Mouse (Mus musculus) NIH3T3 (cell line): ENCODE results near the gene Scamp1.

Source experiments
- DNase-seq: peaks from one replicate; pipeline ENCODE4 v3.0.0-alpha.2; 2012; ENCODE audit warnings: low read depth

Gene Scamp1

DNA sequence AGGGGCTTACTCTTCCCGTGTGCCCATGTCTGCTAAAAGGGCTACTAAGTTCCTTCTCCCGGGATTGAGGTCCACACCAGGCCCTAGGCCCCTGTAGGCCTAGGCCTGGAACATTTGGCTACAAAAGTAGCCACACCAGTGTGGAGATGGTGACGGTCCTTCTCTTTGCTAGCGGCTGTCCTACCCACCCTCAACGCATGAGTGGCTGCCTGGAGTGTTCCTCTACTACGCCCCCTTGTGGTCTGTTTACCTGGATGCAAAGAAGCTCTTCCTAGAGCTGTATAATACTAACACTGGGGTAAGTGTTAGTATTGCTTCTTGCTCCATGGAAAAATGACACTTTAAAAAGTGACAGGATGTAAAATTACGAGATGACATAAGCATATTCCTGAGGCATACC is 108.5 kb downstream of the Scamp1 start:
- peak; percentile 59 for DNase-seq

DNA sequence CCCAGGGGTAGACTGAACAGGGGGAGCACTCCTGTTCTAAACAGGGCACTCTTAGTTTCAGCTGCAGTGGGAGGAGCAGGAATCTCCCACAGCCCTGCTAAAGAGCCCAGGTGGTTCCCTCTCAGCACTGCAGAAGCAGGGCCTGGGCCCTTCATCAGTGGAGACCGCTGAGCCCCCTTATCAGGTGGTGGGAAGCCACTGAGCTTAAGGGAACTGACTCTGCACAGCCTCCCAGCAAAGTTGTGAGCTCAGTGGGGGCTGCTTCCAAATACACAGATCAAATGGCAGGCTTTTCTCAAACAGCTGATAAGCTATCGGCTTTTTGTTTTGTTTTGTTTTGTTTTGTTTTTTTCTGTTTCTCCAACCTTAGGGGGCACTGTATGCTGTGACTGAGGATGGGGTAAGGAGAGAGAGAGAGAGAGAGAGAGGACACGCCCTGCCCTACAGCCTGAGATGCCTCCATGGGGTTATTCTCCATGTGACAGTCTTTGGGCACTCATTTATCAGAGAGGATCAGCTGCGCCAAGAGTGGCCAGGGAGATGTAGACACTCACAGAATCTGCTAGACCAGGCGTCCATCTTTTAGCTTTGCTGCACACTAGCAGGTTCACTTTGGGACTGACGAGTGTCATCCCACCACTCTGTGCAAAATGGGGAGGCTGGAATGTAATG is 110.1 kb downstream of the Scamp1 start:
- peak; percentile 26 for DNase-seq

DNA sequence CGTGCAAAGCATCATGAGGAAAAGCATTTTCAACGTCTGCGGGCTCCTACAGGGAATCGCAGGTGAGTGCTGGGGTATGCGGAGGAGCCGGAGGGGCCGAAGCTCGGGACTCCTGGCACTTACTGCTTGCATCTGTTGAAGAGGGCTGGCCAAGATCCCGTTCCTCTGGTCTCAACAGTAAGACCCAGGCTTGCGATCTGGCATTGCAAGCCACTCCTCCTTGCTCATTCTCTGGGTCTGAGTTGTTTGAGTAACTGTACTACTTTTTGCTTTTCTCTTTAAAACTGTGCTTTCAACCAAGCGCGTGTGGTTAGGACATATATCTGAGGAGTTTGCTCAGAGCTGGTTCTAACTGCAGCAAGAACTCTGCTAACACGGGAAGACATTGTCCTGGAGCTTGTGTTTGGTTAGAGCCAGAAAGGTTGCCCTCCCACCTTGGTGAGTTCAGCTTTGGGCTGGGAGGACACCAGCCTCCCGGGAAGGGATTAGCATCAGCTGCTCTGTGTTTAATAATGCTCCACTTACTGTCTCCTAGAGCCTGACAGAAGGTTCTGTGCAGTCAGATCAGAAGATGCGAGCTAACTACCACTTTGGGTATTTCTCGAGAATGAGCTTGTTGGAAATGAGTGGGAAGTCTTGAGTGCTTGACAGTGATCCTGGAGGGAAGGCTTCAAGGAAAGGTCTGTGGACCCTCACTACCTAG is 110.9 kb downstream of the Scamp1 start:
- peak; percentile 74 for DNase-seq

DNA sequence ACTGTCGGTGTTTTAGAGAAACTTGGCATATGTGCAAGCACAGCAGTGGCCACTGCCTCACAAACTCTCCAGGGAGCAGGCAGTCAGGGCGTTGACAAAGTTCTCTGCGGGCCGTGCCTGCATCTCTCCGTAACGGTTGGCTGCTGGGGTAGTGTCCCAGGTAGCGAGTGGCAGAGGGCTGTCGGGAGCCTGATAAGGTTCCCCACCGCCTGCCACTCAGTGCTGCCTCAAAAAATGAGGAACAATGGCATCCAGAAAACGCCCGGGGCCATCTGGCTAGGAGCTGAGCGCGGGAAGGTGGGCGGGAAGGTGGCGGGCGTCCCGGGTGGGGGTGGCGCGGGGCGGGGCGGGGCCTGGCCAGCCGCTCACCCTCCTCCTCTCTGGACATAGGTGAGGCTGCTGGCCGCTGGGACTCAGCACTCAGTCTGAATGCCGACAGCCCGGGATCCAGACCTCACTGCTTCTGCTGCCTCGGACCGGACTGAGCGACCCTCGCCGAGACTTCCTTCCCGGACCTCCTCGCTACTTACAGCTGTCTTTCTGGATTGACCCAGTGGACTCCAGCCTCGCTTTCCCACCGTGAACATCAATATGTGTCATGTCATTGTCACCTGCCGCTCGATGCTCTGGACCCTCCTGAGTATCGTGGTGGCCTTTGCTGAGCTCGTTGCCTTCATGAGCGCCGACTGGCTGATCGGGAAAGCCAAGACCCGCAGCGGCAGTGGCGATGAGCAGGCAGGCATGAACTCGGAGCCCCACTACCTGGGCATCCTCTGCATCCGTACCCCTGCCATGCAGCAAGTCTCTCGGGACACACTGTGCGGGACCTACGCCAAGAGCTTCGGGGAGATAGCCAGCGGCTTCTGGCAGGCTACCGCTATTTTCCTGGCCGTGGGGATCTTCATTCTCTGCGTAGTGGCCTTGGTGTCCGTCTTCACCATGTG is 111.8 kb downstream of the Scamp1 start:
- DNase-seq, result peak; percentile 74

DNA sequence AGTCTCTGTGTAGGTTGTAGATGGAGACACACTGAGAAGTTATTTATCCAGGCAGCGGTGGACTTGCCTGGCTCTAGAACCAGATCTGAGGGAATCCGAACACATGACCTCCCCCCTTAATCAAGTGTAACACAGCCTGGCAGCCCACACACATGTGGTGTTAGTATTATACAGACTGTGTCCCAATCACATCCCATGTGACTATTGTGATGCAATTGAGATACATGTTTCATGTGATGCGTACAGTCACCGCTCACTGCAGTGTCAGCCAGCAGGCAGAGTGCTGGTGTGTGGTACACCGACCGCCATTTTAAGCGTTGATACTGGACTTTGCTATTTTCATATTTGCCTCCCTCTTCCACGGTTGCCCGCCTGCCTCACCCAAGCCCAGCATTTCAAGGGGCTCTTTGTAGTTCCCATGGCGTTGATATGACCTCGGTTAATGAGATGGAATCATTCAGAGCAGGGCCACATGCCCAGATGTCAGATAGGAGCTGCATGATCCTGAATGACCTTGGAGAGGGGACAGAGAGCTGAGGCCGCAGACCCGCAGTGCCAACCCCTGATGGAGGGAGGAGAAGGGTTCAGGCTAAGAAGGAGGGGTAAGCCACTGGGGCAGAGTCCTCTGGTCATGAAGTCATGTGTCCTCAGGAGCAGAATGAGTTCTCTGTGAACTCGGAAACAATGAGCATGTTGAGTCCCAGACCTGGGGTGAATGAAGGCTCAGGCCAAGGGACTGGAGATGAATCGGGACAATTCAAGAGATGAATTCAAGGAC is 112.9 kb downstream of the Scamp1 start:
- peak; percentile 44 for DNase-seq

- no peak for DNase-seq
Observed at GRCm38 (mm10) chr13:94171612-94172011, 114.0 kb downstream of the Scamp1 start.

DNA sequence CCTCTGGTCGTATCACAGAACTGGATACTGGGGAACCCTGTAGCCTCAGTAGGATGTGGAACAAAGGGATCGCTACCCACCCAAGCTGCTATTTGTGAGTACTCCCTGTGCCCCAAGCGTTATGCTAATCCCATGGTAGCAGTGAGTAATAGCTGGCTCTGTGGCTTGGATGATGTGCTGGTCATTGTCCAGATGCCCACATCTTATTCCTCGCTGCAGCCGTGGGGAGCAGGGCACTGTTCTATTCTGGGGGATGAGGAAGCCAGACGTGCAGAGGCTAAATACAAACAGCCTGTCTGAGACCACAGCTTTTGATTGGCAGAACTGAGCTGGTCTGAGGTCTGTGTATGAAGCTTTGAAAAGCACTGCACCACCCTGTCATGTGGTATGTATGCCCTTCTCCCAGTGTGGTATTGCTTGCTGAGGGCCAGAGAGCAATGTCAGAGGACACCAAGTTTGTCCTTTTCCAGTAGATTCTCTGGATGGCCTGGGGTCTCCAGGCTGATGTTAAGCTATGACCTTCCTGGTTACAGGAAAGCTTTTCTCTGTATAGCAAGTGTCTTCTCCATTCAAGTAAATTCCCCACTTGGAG is 116.2 kb downstream of the Scamp1 start:
- peak; percentile 28 for DNase-seq

GRCm38 (mm10) chr13:94168319-94168718 is 117.3 kb downstream of the Scamp1 start:
- no peak for DNase-seq

DNA sequence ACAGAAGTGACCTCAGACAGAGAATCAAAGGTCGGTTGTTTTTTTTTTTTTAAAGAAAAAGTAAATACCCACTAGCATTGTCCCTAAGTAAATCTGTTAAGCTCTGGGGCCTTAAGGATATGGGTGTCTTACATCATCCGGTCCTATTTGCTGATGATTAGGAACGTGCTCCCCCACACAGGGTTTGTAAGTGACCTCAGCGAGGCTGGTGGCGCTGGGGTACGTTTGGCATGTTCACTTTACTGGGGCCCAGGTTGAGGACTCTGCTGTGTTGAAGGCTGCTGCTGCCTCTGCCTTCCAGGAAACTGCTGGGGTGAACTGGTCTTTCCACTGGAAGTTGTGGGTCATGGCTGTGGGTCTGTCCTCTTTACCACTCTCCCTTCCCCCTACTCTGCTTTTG is 121.2 kb downstream of the Scamp1 start:
- no peak for DNase-seq

DNA sequence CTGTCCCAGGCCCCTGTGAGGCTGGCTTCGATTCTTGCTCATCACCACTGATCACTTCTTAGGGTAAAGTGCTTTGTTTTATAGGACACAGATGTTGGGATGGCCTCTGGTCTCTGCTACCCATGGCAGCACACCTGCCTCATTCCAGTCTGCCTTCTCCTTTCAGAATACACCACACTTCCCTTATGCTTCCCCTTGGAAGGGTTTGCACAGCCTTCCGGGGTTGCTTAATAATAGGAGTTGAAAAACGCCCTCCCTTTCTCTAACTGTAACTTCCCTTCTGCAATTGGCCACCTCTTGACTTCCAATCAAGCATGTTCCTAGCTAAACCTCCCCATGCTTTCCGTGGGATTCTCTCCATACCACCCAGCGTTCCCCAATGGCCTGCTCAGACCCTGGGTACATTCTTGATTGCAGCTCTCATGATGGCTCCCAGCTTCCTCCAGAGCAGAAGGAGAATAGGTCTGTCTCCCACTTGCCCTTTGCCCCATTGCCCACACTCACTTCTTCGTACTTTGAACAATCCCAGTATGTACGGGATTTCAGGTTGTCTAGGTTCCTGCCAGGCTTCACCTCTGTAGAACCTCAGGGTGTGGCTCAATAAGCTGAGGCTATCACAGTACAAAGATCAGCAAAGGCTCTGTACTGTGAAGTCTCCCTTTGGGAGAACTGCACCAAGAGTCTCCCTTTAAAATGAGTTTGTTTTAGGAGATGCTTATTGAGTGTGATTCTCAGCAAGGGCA is 126.0 kb downstream of the Scamp1 start:
- DNase-seq, result no peak

- DNase-seq, result peak; percentile 59
Observed at GRCm38 (mm10) chr13:94158864-94159477, 126.7 kb downstream of the Scamp1 start.

GRCm38 (mm10) chr13:94155657-94156429 is 129.8 kb downstream of the Scamp1 start:
- DNase-seq, result peak; percentile 62

- peak; percentile 95 for DNase-seq
Observed at GRCm38 (mm10) chr13:94154512-94155296, 131.0 kb downstream of the Scamp1 start.

GRCm38 (mm10) chr13:94153658-94154057 is 132.0 kb downstream of the Scamp1 start:
- DNase-seq, result no peak

DNA sequence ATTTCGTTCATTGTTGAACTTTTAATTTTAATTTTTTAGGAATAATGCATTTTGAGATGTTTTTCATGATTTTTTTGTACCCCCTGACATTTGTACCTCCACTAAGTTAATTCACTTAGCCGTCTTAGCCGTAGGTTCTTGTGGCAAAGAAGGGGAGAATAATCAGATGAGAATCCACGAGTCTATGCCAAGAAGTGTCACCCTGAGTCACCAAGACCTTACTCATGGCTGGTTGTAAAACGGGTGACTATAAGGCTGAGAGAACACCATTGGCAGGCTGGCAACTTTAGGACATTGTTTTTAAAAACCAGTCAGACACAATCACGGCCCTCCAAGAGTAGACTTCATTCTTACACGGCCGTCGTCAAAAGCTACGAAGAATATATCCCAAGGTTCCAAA is 132.8 kb downstream of the Scamp1 start:
- DNase-seq, result no peak
